Mouse (Mus musculus) limb, embryonic 11.5 days (tissue): ENCODE data around the gene Coro2a. TPM values are rescaled to one million over a fixed set of nuclear protein-coding genes. Genes with fewer than 3 reads are reported as not detected.
"Not testable (repeated sequence)": the region's sequence is repeated elsewhere in the genome, so short reads cannot be mapped to it uniquely, and the experiment has no call there.

Experiments
- ATAC-seq: fragments of 200-750 bp; cut with Nextera tagmentation; 2 replicates; pipeline ENCODE4 v1.8.0; 2017; ENCODE audit warnings: low read depth; ENCODE audit not compliant: insufficient number of reproducible peaks, low FRiP score, low TSS enrichment
- DNase-seq: peaks from one replicate; pipeline ENCODE4 v3.0.0-alpha.2; 2015; ENCODE audit warnings: low spot score
- H3K27ac ChIP-seq: fragments of 300-500 bp; sonication (generic); replicated peaks from 2 replicates; pipeline ENCODE4 v1.5.1; 2014; ENCODE audit warnings: low read depth, mild to moderate bottlenecking, low read length
- H3K27me3 ChIP-seq: fragments of 300-500 bp; sonication (generic); 2 replicates; pipeline ENCODE4 v1.6.1; 2014; ENCODE audit warnings: mild to moderate bottlenecking, low read length, mixed read lengths; ENCODE audit not compliant: control insufficient read depth, insufficient read depth
- H3K36me3 ChIP-seq: fragments of 300-500 bp; sonication (generic); 2 replicates; pipeline ENCODE4 v1.6.1; 2014; ENCODE audit warnings: mild to moderate bottlenecking, low read length, moderate library complexity, mixed read lengths; ENCODE audit not compliant: control insufficient read depth, insufficient read depth
- H3K4me1 ChIP-seq: fragments of 300-500 bp; sonication (generic); 2 replicates; pipeline ENCODE4 v1.6.1; 2014; ENCODE audit warnings: low read length, mixed read lengths; ENCODE audit not compliant: control insufficient read depth, insufficient read depth
- H3K4me2 ChIP-seq: fragments of 300-500 bp; sonication (generic); 2 replicates; pipeline ENCODE4 v1.6.1; 2014; ENCODE audit warnings: low read depth, mild to moderate bottlenecking, moderate library complexity; ENCODE audit not compliant: severe bottlenecking
- H3K4me3 ChIP-seq: fragments of 300-500 bp; sonication (generic); 2 replicates; pipeline ENCODE4 v1.5.1; 2014; ENCODE audit warnings: low read depth, low read length
- H3K9ac ChIP-seq: fragments of 300-500 bp; sonication (generic); 2 replicates; pipeline ENCODE4 v1.6.1; 2014; ENCODE audit warnings: mild to moderate bottlenecking, low read length
- H3K9me3 ChIP-seq: fragments of 300-500 bp; sonication (generic); 2 replicates; pipeline ENCODE4 v1.6.1; 2016; ENCODE audit warnings: low read length; ENCODE audit not compliant: control insufficient read depth
- WGBS: fragments of 180-500 bp; shearing (Covaris S2); extraction: QIAGEN DNeasy Blood & Tissue Kit; methylation state at CpG from one replicate; pipeline ENCODE4 v1.1.7; 2014; 5-methylcytosine and 5-hydroxymethylcytosine counted together
- polyA plus RNA-seq: library from polyadenylated mRNA; unstranded; fragments of >200 nt; fragmentation: Nextera tagmentation; extraction: Ambion mirVana; gene quantifications from 2 replicates; pipeline ENCODE4 v1.2.1, GENCODE M21; 2014

Gene Coro2a
- polyA plus RNA-seq, 1 experiment from 2014 or later: 1.7 TPM

GRCm38 (mm10) chr4:46605451-46605850, 3.4 kb upstream of the Coro2a start:
- Histone ChIP-seq H3K4me3 (no peak overlapping the region), H3K27me3 (peaks cover 24% of the 10 kb centered on the region), H3K4me1 (peaks cover 3% of the 10 kb centered on the region; the same call in 1 of the 2 replicates), H3K9me3 (no peaks in the 10 kb centered on the region), H3K36me3 (no peaks in the 10 kb centered on the region), H3K9ac (no peak overlapping the region), H3K4me2 (no peak overlapping the region), H3K27ac (no peak overlapping the region)
- ATAC-seq: no peak
- 57% methylated on average over 11 of the region's 11 CpGs for WGBS
- no peak for DNase-seq

- no peak overlapping the region for H3K9ac ChIP-seq
- H3K27me3 ChIP-seq: peaks cover 32% of the 10 kb centered on the region
- no peak overlapping the region for H3K4me2 ChIP-seq
- DNase-seq: no peak
- no peak overlapping the region for H3K27ac ChIP-seq
- 49% methylated on average over 7 of the region's 7 CpGs for WGBS
- peaks cover 3% of the 10 kb centered on the region; the same call in 1 of the 2 replicates for H3K4me1 ChIP-seq
- no peaks in the 10 kb centered on the region for H3K9me3 ChIP-seq
- no peaks in the 10 kb centered on the region for H3K36me3 ChIP-seq
- H3K4me3 ChIP-seq: no peak overlapping the region
- no peak for ATAC-seq
These were observed 702 bp upstream of the Coro2a start for GRCm38 (mm10) chr4:46602704-46603103.

- no peak overlapping the region for H3K27ac ChIP-seq
- H3K4me2 ChIP-seq: peak overlapping the region; percentile 96
- DNase-seq: peak; percentile 58
These were observed 651 bp downstream of the Coro2a start for GRCm38 (mm10) chr4:46601258-46601843.

GRCm38 (mm10) chr4:46600473-46601257, 1.3 kb downstream of the Coro2a start:
- Histone ChIP-seq H3K4me3 (peak overlapping the region; percentile 49), H3K27me3 (peaks cover 32% of the 10 kb centered on the region), H3K36me3 (no peaks in the 10 kb centered on the region), H3K4me1 (peaks cover 3% of the 10 kb centered on the region; the same call in 1 of the 2 replicates), H3K9ac (no peak overlapping the region; the same call in 1 of the 2 replicates), H3K27ac (no peak overlapping the region), H3K9me3 (no peaks in the 10 kb centered on the region), H3K4me2 (peak overlapping the region; percentile 96)
- no peak for DNase-seq
- WGBS: 41% methylated on average over 20 of the region's 20 CpGs
- ATAC-seq: 0 out of 2 replicates have a peak, but pooled peaks have one; percentile 6

More at GRCm38 (mm10) chr4:46601258-46601843, 651 bp downstream of the Coro2a start:
- under 1% methylated on average over 40 of the region's 52 CpGs for WGBS
- no peaks in the 10 kb centered on the region for H3K36me3 ChIP-seq
- H3K4me1 ChIP-seq: peaks cover 3% of the 10 kb centered on the region; the same call in 1 of the 2 replicates
- peaks cover 32% of the 10 kb centered on the region for H3K27me3 ChIP-seq
- peak overlapping the region; percentile 45 for H3K9ac ChIP-seq
- H3K9me3 ChIP-seq: no peaks in the 10 kb centered on the region
- ATAC-seq: peak; percentile 23
- H3K4me3 ChIP-seq: peak overlapping the region; percentile 49

- H3K4me3 ChIP-seq, H3K9ac ChIP-seq, H3K9me3 ChIP-seq, DNase-seq, ATAC-seq, H3K4me1 ChIP-seq, H3K36me3 ChIP-seq, H3K27ac ChIP-seq, H3K4me2 ChIP-seq: not testable (repeated sequence)
- WGBS: 80% methylated on average over 12 of the region's 12 CpGs
- peaks cover 32% of the 10 kb centered on the region for H3K27me3 ChIP-seq
These were observed 2.4 kb downstream of the Coro2a start for GRCm38 (mm10) chr4:46599609-46600008.

GRCm38 (mm10) chr4:46598981-46599380, 3.0 kb downstream of the Coro2a start:
- Histone ChIP-seq H3K4me2 (no peak overlapping the region), H3K4me3 (no peak overlapping the region), H3K27ac (no peak overlapping the region), H3K9me3 (no peaks in the 10 kb centered on the region), H3K9ac (no peak overlapping the region), H3K4me1 (no peaks in the 10 kb centered on the region), H3K36me3 (no peaks in the 10 kb centered on the region), H3K27me3 (peaks cover 32% of the 10 kb centered on the region)
- WGBS: 86% methylated on average over 6 of the region's 6 CpGs
- no peak for ATAC-seq
- no peak for DNase-seq

- Histone ChIP-seq H3K27ac (no peak overlapping the region), H3K4me3 (no peak overlapping the region), H3K27me3 (peaks cover 32% of the 10 kb centered on the region), H3K9ac (no peak overlapping the region), H3K4me2 (no peak overlapping the region), H3K9me3 (no peaks in the 10 kb centered on the region), H3K4me1 (no peaks in the 10 kb centered on the region), H3K36me3 (no peaks in the 10 kb centered on the region)
- 72% methylated on average over 10 of the region's 10 CpGs for WGBS
- ATAC-seq (no peak), DNase-seq (no peak)
These were observed 3.9 kb downstream of the Coro2a start for GRCm38 (mm10) chr4:46598111-46598510.

GRCm38 (mm10) chr4:46597286-46597961, 4.6 kb downstream of the Coro2a start:
- H3K27me3 ChIP-seq: peaks cover 31% of the 10 kb centered on the region
- no peak overlapping the region for H3K9ac ChIP-seq
- H3K4me2 ChIP-seq: no peak overlapping the region
- H3K4me1 ChIP-seq: no peaks in the 10 kb centered on the region
- WGBS: 72% methylated on average over 11 of the region's 11 CpGs
- H3K4me3 ChIP-seq: no peak overlapping the region
- no peak overlapping the region for H3K27ac ChIP-seq
- DNase-seq (no peak), ATAC-seq (no peak)
- no peaks in the 10 kb centered on the region for H3K36me3 ChIP-seq
- H3K9me3 ChIP-seq: no peaks in the 10 kb centered on the region
